Mouse (Mus musculus): ENCODE results near the gene Gpat2. TPM values are rescaled to one million over a fixed set of nuclear protein-coding genes. Genes with fewer than 3 reads are reported as not detected.

Gpat2 gene
- polyA plus RNA-seq, 1 experiment, result 0.25 TPM

DNA sequence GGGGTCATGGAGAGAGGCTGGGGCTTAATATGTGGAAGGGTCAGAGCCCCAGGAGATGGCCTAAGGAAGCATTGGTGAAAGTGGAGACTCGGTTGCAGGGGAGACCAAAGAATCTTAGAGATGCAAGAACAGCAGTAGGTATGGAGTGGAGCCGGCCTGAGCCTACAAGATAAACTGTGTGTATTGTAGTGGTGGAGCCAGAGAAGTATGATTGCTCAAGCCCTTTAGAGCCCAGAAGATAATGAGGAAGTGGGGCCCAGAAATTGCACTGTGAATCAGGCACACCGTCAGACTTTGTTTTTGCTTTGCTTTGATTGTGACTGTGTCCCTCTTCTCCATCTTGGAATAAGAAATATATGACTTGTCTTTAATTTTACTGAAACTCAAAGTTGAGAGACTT is 33.7 kb upstream of the Gpat2 start:
- no peak overlapping the region for H3K27ac ChIP-seq (ENCODE audit: insufficient read depth, low read length)
- TF ChIP-seq CTCF (IDR thresholded peaks at IDR 0.05; ENCODE audit: extremely low read depth, insufficient read depth, low read length) (no peak), POLR2A (IDR thresholded peaks at IDR 0.05; ENCODE audit: extremely low read depth, insufficient read depth, low read length) (no peak)
- no peak overlapping the region for H3K4me3 ChIP-seq (ENCODE audit: insufficient read depth, low read length)
- no peaks in the 10 kb centered on the region for H3K4me1 ChIP-seq (ENCODE audit: control insufficient read depth, insufficient read depth, low read length)

DNA sequence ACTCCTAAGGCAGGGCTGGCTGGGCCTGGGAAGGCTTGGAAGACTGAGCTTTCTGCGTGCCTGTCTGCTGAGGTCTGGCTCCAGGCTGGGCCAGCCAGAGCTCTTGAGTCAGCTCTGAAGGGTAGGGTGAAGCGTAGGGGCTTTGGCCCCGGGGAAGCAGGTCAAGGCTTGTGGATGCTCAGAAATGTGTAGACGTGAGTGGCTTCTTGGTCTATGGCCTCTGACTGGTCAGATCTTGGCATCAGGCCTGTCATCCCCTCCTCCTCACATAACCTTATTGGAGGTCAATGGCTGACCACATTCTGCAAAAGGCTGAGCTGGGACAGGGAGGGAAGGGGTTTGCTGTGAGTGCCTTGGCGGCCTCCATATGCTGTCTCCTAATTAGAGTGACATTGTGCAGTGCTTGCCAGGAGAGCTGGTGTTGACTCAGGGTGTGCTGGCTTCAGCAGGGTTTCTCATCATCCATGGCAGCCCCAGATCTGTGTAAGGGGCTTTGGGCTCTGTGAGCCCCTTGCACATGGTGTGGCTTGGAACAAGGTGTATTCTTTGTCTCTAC is 30.3 kb upstream of the Gpat2 start:
- TF ChIP-seq CTCF (IDR thresholded peaks at IDR 0.05; ENCODE audit: extremely low read depth, insufficient read depth, low read length) (no peak), POLR2A (IDR thresholded peaks at IDR 0.05; ENCODE audit: extremely low read depth, insufficient read depth, low read length) (no peak)
- no peaks in the 10 kb centered on the region for H3K4me1 ChIP-seq (ENCODE audit: control insufficient read depth, insufficient read depth, low read length)
- no peak overlapping the region for H3K4me3 ChIP-seq (ENCODE audit: insufficient read depth, low read length)
- no peak overlapping the region for H3K27ac ChIP-seq (ENCODE audit: insufficient read depth, low read length)

- no peak overlapping the region for H3K4me3 ChIP-seq (ENCODE audit: insufficient read depth, low read length)
- TF ChIP-seq POLR2A (IDR thresholded peaks at IDR 0.05; ENCODE audit: extremely low read depth, insufficient read depth, low read length) (no peak), CTCF (IDR thresholded peaks at IDR 0.05; ENCODE audit: extremely low read depth, insufficient read depth, low read length) (no peak)
- no peak overlapping the region for H3K27ac ChIP-seq (ENCODE audit: insufficient read depth, low read length)
- H3K4me1 ChIP-seq (ENCODE audit: control insufficient read depth, insufficient read depth, low read length), result no peaks in the 10 kb centered on the region
Measured at GRCm38 (mm10) chr2:127398738-127399137, 26.3 kb upstream of the Gpat2 start.

DNA sequence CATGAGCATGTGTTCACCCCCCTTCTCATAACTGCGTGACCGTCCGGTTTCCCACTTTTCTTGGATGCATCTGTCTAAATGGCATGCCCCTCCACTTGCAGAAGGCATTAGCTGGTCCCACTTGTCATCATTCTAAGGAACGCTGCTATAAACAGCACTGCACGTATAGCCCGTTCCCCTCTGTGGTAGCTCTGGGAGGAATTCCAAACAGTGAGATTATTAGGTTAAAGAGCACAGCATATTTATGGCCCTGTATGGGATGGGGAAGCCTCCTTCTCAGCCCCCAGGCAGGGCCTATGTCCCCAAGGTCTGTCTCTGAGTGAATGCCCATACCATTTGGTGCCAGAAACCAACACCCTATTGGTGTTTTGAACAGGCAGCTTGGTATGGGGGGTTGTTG is 13.9 kb upstream of the Gpat2 start:
- H3K4me1 ChIP-seq (ENCODE audit: control insufficient read depth, insufficient read depth, low read length), result no peaks in the 10 kb centered on the region
- H3K4me3 ChIP-seq (ENCODE audit: insufficient read depth, low read length), result no peak overlapping the region
- H3K27ac ChIP-seq (ENCODE audit: insufficient read depth, low read length), result no peak overlapping the region
- TF ChIP-seq POLR2A (IDR thresholded peaks at IDR 0.05; ENCODE audit: extremely low read depth, insufficient read depth, low read length), result no peak
- no peak for TF ChIP-seq CTCF (IDR thresholded peaks at IDR 0.05; ENCODE audit: extremely low read depth, insufficient read depth, low read length)

GRCm38 (mm10) chr2:127415806-127416205 is 9.2 kb upstream of the Gpat2 start:
- TF ChIP-seq CTCF (IDR thresholded peaks at IDR 0.05; ENCODE audit: extremely low read depth, insufficient read depth, low read length) (no peak), POLR2A (IDR thresholded peaks at IDR 0.05; ENCODE audit: extremely low read depth, insufficient read depth, low read length) (no peak)
- H3K27ac ChIP-seq (ENCODE audit: insufficient read depth, low read length), result no peak overlapping the region
- H3K4me1 ChIP-seq (ENCODE audit: control insufficient read depth, insufficient read depth, low read length), result no peaks in the 10 kb centered on the region
- no peak overlapping the region for H3K4me3 ChIP-seq (ENCODE audit: insufficient read depth, low read length)

GRCm38 (mm10) chr2:127416706-127417105 is 8.3 kb upstream of the Gpat2 start:
- H3K4me3 ChIP-seq (ENCODE audit: insufficient read depth, low read length), result no peak overlapping the region
- TF ChIP-seq CTCF (IDR thresholded peaks at IDR 0.05; ENCODE audit: extremely low read depth, insufficient read depth, low read length), result no peak
- no peak for TF ChIP-seq POLR2A (IDR thresholded peaks at IDR 0.05; ENCODE audit: extremely low read depth, insufficient read depth, low read length)
- no peaks in the 10 kb centered on the region for H3K4me1 ChIP-seq (ENCODE audit: control insufficient read depth, insufficient read depth, low read length)
- H3K27ac ChIP-seq (ENCODE audit: insufficient read depth, low read length), result no peak overlapping the region

GRCm38 (mm10) chr2:127418266-127418970 is 6.6 kb upstream of the Gpat2 start:
- Histone ChIP-seq H3K4me3 (ENCODE audit: insufficient read depth, low read length) (no peak overlapping the region), H3K27ac (ENCODE audit: insufficient read depth, low read length) (no peak overlapping the region), H3K4me1 (ENCODE audit: control insufficient read depth, insufficient read depth, low read length) (no peaks in the 10 kb centered on the region)
- TF ChIP-seq CTCF (IDR thresholded peaks at IDR 0.05; ENCODE audit: extremely low read depth, insufficient read depth, low read length) (no peak), POLR2A (IDR thresholded peaks at IDR 0.05; ENCODE audit: extremely low read depth, insufficient read depth, low read length) (no peak)

- Histone ChIP-seq H3K27ac (ENCODE audit: insufficient read depth, low read length) (no peak overlapping the region), H3K4me3 (ENCODE audit: insufficient read depth, low read length) (no peak overlapping the region), H3K4me1 (ENCODE audit: control insufficient read depth, insufficient read depth, low read length) (no peaks in the 10 kb centered on the region)
- TF ChIP-seq CTCF (IDR thresholded peaks at IDR 0.05; ENCODE audit: extremely low read depth, insufficient read depth, low read length), result peak; percentile 79
- TF ChIP-seq POLR2A (IDR thresholded peaks at IDR 0.05; ENCODE audit: extremely low read depth, insufficient read depth, low read length), result no peak
Measured at GRCm38 (mm10) chr2:127430238-127430637, 5.2 kb downstream of the Gpat2 start.

DNA sequence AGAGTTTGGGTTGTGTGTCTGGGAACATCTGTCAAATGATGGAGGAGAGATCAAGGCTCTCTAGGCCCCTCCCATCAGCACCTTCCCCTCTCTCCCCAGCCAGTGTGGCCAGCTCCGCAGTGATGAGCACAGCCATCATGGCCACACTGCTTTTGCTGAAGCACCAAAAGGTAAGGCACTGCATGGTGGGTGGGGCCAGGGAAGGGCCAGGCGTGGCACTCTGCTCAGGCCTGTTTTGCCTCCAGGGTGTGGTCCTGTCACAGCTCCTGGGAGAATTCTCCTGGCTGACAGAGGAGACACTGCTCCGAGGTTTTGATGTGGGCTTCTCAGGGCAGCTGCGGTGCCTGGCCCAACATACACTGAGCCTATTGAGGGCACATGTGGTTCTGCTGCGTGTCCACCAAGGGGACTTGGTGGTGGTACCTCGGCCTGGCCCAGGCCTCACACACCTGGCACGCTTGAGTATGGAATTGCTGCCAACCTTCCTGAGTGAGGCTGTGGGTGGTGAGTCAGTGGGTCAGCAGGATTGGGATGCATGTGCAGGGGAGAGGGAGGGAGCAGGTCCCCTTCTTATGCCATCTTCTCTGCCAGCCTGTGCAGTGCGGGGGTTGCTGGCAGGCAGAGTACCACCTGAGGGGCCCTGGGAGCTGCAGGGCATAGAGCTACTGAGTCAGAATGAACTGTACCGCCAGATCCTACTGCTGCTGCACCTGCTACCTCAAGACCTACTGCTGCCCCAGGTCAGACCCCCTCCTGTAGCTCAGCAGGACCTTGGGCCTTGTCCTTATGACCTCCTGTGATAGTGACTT is 8.7 kb downstream of the Gpat2 start:
- Histone ChIP-seq H3K4me1 (ENCODE audit: control insufficient read depth, insufficient read depth, low read length) (no peaks in the 10 kb centered on the region), H3K4me3 (ENCODE audit: insufficient read depth, low read length) (no peak overlapping the region), H3K27ac (ENCODE audit: insufficient read depth, low read length) (no peak overlapping the region)
- TF ChIP-seq CTCF (IDR thresholded peaks at IDR 0.05; ENCODE audit: extremely low read depth, insufficient read depth, low read length), result no peak
- no peak for TF ChIP-seq POLR2A (IDR thresholded peaks at IDR 0.05; ENCODE audit: extremely low read depth, insufficient read depth, low read length)
